Mouse (Mus musculus): ENCODE results near the gene Gm11569. TPM values are rescaled to one million over a fixed set of nuclear protein-coding genes. Genes with fewer than 3 reads are reported as not detected.

Gene Gm11569
- not detected for polyA plus RNA-seq (2014; fragmentation: Illumina TruSeq; extraction: RNeasy Lipid Tissue Mini Kit (QIAGEN cat#74804); ENCODE audit: low replicate concordance)

GRCm38 (mm10) chr11:99798832-99799231, at the start of gene Gm11569:
Gene Gm11569 (minus strand): TSS chr11:99798932.

DNA sequence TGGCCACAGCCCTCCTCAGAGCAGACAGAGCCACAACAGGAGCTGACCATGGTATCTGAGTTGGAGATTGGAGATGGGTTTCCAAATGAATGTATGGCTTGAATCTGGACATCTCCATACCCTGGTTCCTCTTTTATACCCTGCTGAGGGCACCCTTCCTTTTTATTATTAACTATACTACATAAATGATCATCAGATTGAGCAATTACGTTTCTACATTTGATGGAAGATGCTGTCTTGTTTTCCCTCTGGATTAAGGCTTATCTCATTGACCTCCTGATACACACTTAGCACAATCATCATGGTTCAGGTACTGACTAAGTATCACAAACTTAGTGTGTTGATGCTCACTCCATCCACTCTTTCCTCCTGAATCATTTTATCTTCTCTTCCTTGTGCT, 39.2 kb upstream of the Gm11569 start, which contains the start of gene 2300003K06Rik:
2300003K06Rik (minus strand) TSS at position 101 of the 400 bp plus-strand sequence.

DNA sequence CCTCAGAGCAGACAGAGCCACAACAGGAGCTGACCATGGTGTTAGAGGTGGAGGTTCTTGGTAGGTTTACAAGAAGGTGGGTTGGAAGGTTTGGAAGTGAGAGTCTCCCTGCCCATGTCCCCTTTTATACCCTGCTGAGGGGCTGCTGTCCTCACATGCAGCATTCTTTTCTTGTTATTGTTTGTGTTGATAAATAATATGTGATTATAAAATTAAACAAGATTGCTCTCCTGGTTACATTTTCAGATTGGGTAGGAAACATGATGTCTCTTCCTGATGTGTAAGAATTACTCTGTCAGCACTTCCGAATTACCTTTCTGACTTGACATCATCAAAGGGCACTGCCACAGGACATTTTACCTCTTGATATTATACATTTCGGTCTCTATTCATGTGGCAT, 16.8 kb upstream of the Gm11569 start, which contains the start of gene Gm11564:
Gm11564 (minus strand) TSS at position 101 of the 400 bp plus-strand sequence.

GRCm38 (mm10) chr11:99809792-99810191, 11.1 kb upstream of the Gm11569 start, which contains the start of gene Krtap4-13:
Gene Krtap4-13 (minus strand): TSS chr11:99809892.

DNA sequence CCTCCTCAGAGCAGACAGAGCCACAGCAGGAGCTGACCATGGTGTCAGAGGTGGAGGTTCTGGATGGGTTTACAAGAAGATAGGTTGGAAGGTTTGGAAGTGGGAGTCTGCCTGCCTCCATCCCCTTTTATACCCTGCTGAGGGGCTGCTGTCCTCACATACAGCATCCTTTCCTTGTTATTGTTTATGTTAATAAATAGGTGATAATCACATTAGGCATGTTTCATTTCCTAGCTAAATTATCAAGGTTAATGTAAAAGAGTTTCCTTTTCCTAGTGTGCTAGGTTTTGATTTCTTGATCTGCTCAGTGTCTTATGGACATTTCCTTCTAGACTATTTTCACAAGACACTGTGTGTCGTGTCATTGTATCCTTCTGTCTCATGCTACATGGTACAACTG, 5.6 kb upstream of the Gm11569 start, which contains the start of gene Gm11554:
Gm11554 (minus strand) TSS at position 101 of the 400 bp plus-strand sequence.

DNA sequence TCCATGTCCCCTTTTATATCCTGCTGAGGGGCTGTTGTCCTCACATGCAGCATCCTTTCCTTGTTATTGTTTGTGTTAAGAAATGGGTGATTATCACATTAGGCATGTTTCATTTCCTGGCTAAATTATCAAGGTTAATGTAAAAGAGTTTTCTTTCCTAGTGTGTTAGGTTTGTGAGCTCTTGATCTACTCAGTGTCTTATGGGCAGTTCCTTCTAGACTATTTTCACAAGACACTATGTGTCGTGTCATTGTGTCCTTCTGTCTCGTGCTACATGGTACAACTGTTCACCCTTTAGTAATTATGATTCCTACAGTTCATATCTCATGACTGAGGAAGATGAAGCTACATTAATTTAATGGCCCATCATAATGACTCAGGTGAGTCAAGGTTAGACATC, 5.4 kb downstream of the Gm11569 start, which contains the start of gene Gm11596:
Gm11596 (minus strand) TSS at position 101 of the 400 bp plus-strand sequence.

GRCm38 (mm10) chr11:99784900-99785299, 13.8 kb downstream of the Gm11569 start, which contains the start of gene Krtap4-9:
Gene Krtap4-9 (plus strand): TSS chr11:99785200.

GRCm38 (mm10) chr11:99780604-99781003, 18.1 kb downstream of the Gm11569 start, which contains the start of gene Krtap4-8:
Gene Krtap4-8 (minus strand): TSS chr11:99780704.

GRCm38 (mm10) chr11:99772813-99773212, 25.9 kb downstream of the Gm11569 start, which contains the start of gene Gm11595:
Gene Gm11595 (minus strand): TSS chr11:99772913.

Other genes with a start within 250 kb of the Gm11569 start
- gene Krtap3-3, start 248.1 kb downstream of the Gm11569 start, polyA plus RNA-seq (2014; fragmentation: Illumina TruSeq; extraction: RNeasy Lipid Tissue Mini Kit (QIAGEN cat#74804); ENCODE audit: low replicate concordance): not detected
- gene Krtap3-2, start 242.1 kb downstream of the Gm11569 start, polyA plus RNA-seq (2014; fragmentation: Illumina TruSeq; extraction: RNeasy Lipid Tissue Mini Kit (QIAGEN cat#74804); ENCODE audit: low replicate concordance): not detected
- gene Gm11939, start 239.5 kb downstream of the Gm11569 start, polyA plus RNA-seq (2014; fragmentation: Illumina TruSeq; extraction: RNeasy Lipid Tissue Mini Kit (QIAGEN cat#74804); ENCODE audit: low replicate concordance): not detected
- not detected for gene Krtap3-1, start 232.3 kb downstream of the Gm11569 start, polyA plus RNA-seq (2014; fragmentation: Illumina TruSeq; extraction: RNeasy Lipid Tissue Mini Kit (QIAGEN cat#74804); ENCODE audit: low replicate concordance)
- not detected for gene Krtap1-5, start 217.9 kb downstream of the Gm11569 start, polyA plus RNA-seq (2014; fragmentation: Illumina TruSeq; extraction: RNeasy Lipid Tissue Mini Kit (QIAGEN cat#74804); ENCODE audit: low replicate concordance)
- gene Krtap1-4, start 215.3 kb downstream of the Gm11569 start, polyA plus RNA-seq (2014; fragmentation: Illumina TruSeq; extraction: RNeasy Lipid Tissue Mini Kit (QIAGEN cat#74804); ENCODE audit: low replicate concordance): not detected
- gene Krtap1-3, start 207.6 kb downstream of the Gm11569 start, polyA plus RNA-seq (2014; fragmentation: Illumina TruSeq; extraction: RNeasy Lipid Tissue Mini Kit (QIAGEN cat#74804); ENCODE audit: low replicate concordance): not detected
- not detected for gene Krtap9-3, start 200.8 kb downstream of the Gm11569 start, polyA plus RNA-seq (2014; fragmentation: Illumina TruSeq; extraction: RNeasy Lipid Tissue Mini Kit (QIAGEN cat#74804); ENCODE audit: low replicate concordance)
- not detected for gene Gm11938, start 195.6 kb downstream of the Gm11569 start, polyA plus RNA-seq (2014; fragmentation: Illumina TruSeq; extraction: RNeasy Lipid Tissue Mini Kit (QIAGEN cat#74804); ENCODE audit: low replicate concordance)
- not detected for gene Gm11937, start 188.7 kb downstream of the Gm11569 start, polyA plus RNA-seq (2014; fragmentation: Illumina TruSeq; extraction: RNeasy Lipid Tissue Mini Kit (QIAGEN cat#74804); ENCODE audit: low replicate concordance)
- not detected for gene Krtap2-4, start 184.1 kb downstream of the Gm11569 start, polyA plus RNA-seq (2014; fragmentation: Illumina TruSeq; extraction: RNeasy Lipid Tissue Mini Kit (QIAGEN cat#74804); ENCODE audit: low replicate concordance)
- not detected for gene Gm11562, start 178.5 kb downstream of the Gm11569 start, polyA plus RNA-seq (2014; fragmentation: Illumina TruSeq; extraction: RNeasy Lipid Tissue Mini Kit (QIAGEN cat#74804); ENCODE audit: low replicate concordance)
- gene Krtap4-1, start 170.7 kb downstream of the Gm11569 start, polyA plus RNA-seq (2014; fragmentation: Illumina TruSeq; extraction: RNeasy Lipid Tissue Mini Kit (QIAGEN cat#74804); ENCODE audit: low replicate concordance): not detected
- gene Krtap4-2, start 163.8 kb downstream of the Gm11569 start, polyA plus RNA-seq (2014; fragmentation: Illumina TruSeq; extraction: RNeasy Lipid Tissue Mini Kit (QIAGEN cat#74804); ENCODE audit: low replicate concordance): not detected
- not detected for gene Krtap4-7, start 154.8 kb downstream of the Gm11569 start, polyA plus RNA-seq (2014; fragmentation: Illumina TruSeq; extraction: RNeasy Lipid Tissue Mini Kit (QIAGEN cat#74804); ENCODE audit: low replicate concordance)
- gene Gm11555, start 148.7 kb downstream of the Gm11569 start, polyA plus RNA-seq (2014; fragmentation: Illumina TruSeq; extraction: RNeasy Lipid Tissue Mini Kit (QIAGEN cat#74804); ENCODE audit: low replicate concordance): not detected
- not detected for gene Gm11563, start 140.0 kb downstream of the Gm11569 start, polyA plus RNA-seq (2014; fragmentation: Illumina TruSeq; extraction: RNeasy Lipid Tissue Mini Kit (QIAGEN cat#74804); ENCODE audit: low replicate concordance)
- not detected for gene Krtap4-6, start 133.0 kb downstream of the Gm11569 start, polyA plus RNA-seq (2014; fragmentation: Illumina TruSeq; extraction: RNeasy Lipid Tissue Mini Kit (QIAGEN cat#74804); ENCODE audit: low replicate concordance)
- not detected for gene Gm14190, start 108.2 kb downstream of the Gm11569 start, polyA plus RNA-seq (2014; fragmentation: Illumina TruSeq; extraction: RNeasy Lipid Tissue Mini Kit (QIAGEN cat#74804); ENCODE audit: low replicate concordance)
- gene Gm14180, start 64.6 kb downstream of the Gm11569 start, polyA plus RNA-seq (2014; fragmentation: Illumina TruSeq; extraction: RNeasy Lipid Tissue Mini Kit (QIAGEN cat#74804); ENCODE audit: low replicate concordance): not detected
- not detected for gene Gm11595, start 26.0 kb downstream of the Gm11569 start, polyA plus RNA-seq (2014; fragmentation: Illumina TruSeq; extraction: RNeasy Lipid Tissue Mini Kit (QIAGEN cat#74804); ENCODE audit: low replicate concordance)
- gene Krtap4-8, start 18.2 kb downstream of the Gm11569 start, polyA plus RNA-seq (2014; fragmentation: Illumina TruSeq; extraction: RNeasy Lipid Tissue Mini Kit (QIAGEN cat#74804); ENCODE audit: low replicate concordance): not detected
- not detected for gene Krtap4-9, start 13.7 kb downstream of the Gm11569 start, polyA plus RNA-seq (2014; fragmentation: Illumina TruSeq; extraction: RNeasy Lipid Tissue Mini Kit (QIAGEN cat#74804); ENCODE audit: low replicate concordance)
- gene Gm11596, start 5.5 kb downstream of the Gm11569 start, polyA plus RNA-seq (2014; fragmentation: Illumina TruSeq; extraction: RNeasy Lipid Tissue Mini Kit (QIAGEN cat#74804); ENCODE audit: low replicate concordance): not detected
- not detected for gene Gm11554, start 5.5 kb upstream of the Gm11569 start, polyA plus RNA-seq (2014; fragmentation: Illumina TruSeq; extraction: RNeasy Lipid Tissue Mini Kit (QIAGEN cat#74804); ENCODE audit: low replicate concordance)
- not detected for gene Krtap4-13, start 11.0 kb upstream of the Gm11569 start, polyA plus RNA-seq (2014; fragmentation: Illumina TruSeq; extraction: RNeasy Lipid Tissue Mini Kit (QIAGEN cat#74804); ENCODE audit: low replicate concordance)
- not detected for gene Gm11564, start 16.7 kb upstream of the Gm11569 start, polyA plus RNA-seq (2014; fragmentation: Illumina TruSeq; extraction: RNeasy Lipid Tissue Mini Kit (QIAGEN cat#74804); ENCODE audit: low replicate concordance)
- not detected for gene 2300003K06Rik, start 39.1 kb upstream of the Gm11569 start, polyA plus RNA-seq (2014; fragmentation: Illumina TruSeq; extraction: RNeasy Lipid Tissue Mini Kit (QIAGEN cat#74804); ENCODE audit: low replicate concordance)
- not detected for gene Krtap4-16, start 52.7 kb upstream of the Gm11569 start, polyA plus RNA-seq (2014; fragmentation: Illumina TruSeq; extraction: RNeasy Lipid Tissue Mini Kit (QIAGEN cat#74804); ENCODE audit: low replicate concordance)
- gene Gm11568, start 59.0 kb upstream of the Gm11569 start, polyA plus RNA-seq (2014; fragmentation: Illumina TruSeq; extraction: RNeasy Lipid Tissue Mini Kit (QIAGEN cat#74804); ENCODE audit: low replicate concordance): not detected
- not detected for gene Gm11559, start 65.5 kb upstream of the Gm11569 start, polyA plus RNA-seq (2014; fragmentation: Illumina TruSeq; extraction: RNeasy Lipid Tissue Mini Kit (QIAGEN cat#74804); ENCODE audit: low replicate concordance)
- gene Krtap9-1, start 74.5 kb upstream of the Gm11569 start, polyA plus RNA-seq (2014; fragmentation: Illumina TruSeq; extraction: RNeasy Lipid Tissue Mini Kit (QIAGEN cat#74804); ENCODE audit: low replicate concordance): not detected
- gene Gm11567, start 80.3 kb upstream of the Gm11569 start, polyA plus RNA-seq (2014; fragmentation: Illumina TruSeq; extraction: RNeasy Lipid Tissue Mini Kit (QIAGEN cat#74804); ENCODE audit: low replicate concordance): not detected
- not detected for gene Krtap31-1, start 109.0 kb upstream of the Gm11569 start, polyA plus RNA-seq (2014; fragmentation: Illumina TruSeq; extraction: RNeasy Lipid Tissue Mini Kit (QIAGEN cat#74804); ENCODE audit: low replicate concordance)
- not detected for gene Gm11565, start 115.8 kb upstream of the Gm11569 start, polyA plus RNA-seq (2014; fragmentation: Illumina TruSeq; extraction: RNeasy Lipid Tissue Mini Kit (QIAGEN cat#74804); ENCODE audit: low replicate concordance)
- gene Krtap31-2, start 137.4 kb upstream of the Gm11569 start, polyA plus RNA-seq (2014; fragmentation: Illumina TruSeq; extraction: RNeasy Lipid Tissue Mini Kit (QIAGEN cat#74804); ENCODE audit: low replicate concordance): not detected
- not detected for gene Krtap9-5, start 149.5 kb upstream of the Gm11569 start, polyA plus RNA-seq (2014; fragmentation: Illumina TruSeq; extraction: RNeasy Lipid Tissue Mini Kit (QIAGEN cat#74804); ENCODE audit: low replicate concordance)
- not detected for gene Krtap29-1, start 180.1 kb upstream of the Gm11569 start, polyA plus RNA-seq (2014; fragmentation: Illumina TruSeq; extraction: RNeasy Lipid Tissue Mini Kit (QIAGEN cat#74804); ENCODE audit: low replicate concordance)
- not detected for gene Krtap16-1, start 187.7 kb upstream of the Gm11569 start, polyA plus RNA-seq (2014; fragmentation: Illumina TruSeq; extraction: RNeasy Lipid Tissue Mini Kit (QIAGEN cat#74804); ENCODE audit: low replicate concordance)
- not detected for gene Krtap17-1, start 195.1 kb upstream of the Gm11569 start, polyA plus RNA-seq (2014; fragmentation: Illumina TruSeq; extraction: RNeasy Lipid Tissue Mini Kit (QIAGEN cat#74804); ENCODE audit: low replicate concordance)
- not detected for gene Krt33a, start 217.3 kb upstream of the Gm11569 start, polyA plus RNA-seq (2014; fragmentation: Illumina TruSeq; extraction: RNeasy Lipid Tissue Mini Kit (QIAGEN cat#74804); ENCODE audit: low replicate concordance)
- not detected for gene Krt33b, start 230.9 kb upstream of the Gm11569 start, polyA plus RNA-seq (2014; fragmentation: Illumina TruSeq; extraction: RNeasy Lipid Tissue Mini Kit (QIAGEN cat#74804); ENCODE audit: low replicate concordance)
- gene Krt34, start 242.6 kb upstream of the Gm11569 start, polyA plus RNA-seq (2014; fragmentation: Illumina TruSeq; extraction: RNeasy Lipid Tissue Mini Kit (QIAGEN cat#74804); ENCODE audit: low replicate concordance): not detected